Mouse (Mus musculus) layer of hippocampus, postnatal 14 days (tissue): ENCODE measurements at regions not wholly inside any gene's neighbourhood (a gene's known extent, or its start where the extent isn't known, plus 50 kb on each side); places are given as distances from the start of the nearest gene placed in this dataset.

Source experiments
- DNase-seq, 2 experiments: peaks; one replicate each; pipeline ENCODE4 v3.0.0; 2021 to 2022; ENCODE audit warnings: low spot score in 2 of 2, mixed read lengths in 1 of 2

DNA sequence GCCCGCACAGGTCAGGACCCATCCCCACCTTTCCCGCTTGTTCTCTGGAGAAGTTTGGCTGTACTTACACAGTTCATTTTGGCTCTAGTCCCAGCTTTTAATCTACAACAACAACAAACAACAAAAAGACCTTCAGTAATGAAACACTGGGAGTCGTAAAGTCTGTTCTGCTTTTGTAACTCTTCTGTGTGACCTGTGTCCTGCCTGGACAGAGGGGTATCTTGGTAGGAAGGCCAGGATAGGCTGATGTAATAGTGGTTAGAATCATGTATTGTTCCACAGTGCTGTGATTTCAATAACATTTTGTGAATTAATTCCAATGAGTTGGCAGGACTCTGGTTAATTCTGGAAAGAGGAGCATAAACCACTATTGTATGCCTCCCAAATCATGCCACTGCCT, 136.9 kb downstream of the Barhl2 start:
- no peak for DNase-seq

DNA sequence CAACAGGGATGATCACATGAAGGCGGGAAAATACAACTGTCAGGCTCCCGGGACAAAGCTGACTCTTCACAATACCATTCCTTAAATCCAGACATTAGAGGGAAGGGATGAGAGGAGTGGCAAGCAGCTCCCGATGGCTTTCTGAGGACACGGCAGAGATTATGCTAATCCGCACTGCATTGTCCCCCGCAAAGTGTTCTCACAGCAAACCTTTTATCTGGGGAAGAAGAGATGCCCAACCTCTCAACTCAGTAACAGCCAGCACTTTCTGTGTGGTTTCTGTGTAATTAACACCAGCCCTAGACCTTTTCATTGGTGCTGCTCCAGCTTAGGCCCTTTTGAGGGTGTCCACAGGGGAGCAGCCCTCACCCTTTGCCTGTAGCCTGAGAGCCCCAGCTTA, 137.9 kb downstream of the Barhl2 start:
- DNase-seq = no peak

DNA sequence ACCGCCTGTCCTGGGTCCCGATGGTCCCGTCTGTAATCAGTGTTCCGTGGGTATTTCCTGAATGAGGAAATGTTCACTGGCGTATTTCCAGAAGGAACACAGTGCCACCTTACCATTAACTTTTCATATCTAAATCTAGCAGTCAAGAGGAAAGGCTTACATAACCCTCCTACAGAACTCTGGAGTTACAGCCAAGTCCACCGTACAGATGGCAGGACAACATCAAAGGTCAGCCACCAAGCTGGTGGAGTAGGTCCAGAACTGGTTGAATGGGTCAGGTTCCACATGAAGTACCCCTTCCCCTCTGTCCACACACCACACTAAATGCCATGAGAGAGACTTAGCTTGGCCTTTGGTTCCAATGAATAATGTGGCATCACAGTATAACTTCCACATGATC, 139.7 kb downstream of the Barhl2 start:
- DNase-seq = no peak

DNA sequence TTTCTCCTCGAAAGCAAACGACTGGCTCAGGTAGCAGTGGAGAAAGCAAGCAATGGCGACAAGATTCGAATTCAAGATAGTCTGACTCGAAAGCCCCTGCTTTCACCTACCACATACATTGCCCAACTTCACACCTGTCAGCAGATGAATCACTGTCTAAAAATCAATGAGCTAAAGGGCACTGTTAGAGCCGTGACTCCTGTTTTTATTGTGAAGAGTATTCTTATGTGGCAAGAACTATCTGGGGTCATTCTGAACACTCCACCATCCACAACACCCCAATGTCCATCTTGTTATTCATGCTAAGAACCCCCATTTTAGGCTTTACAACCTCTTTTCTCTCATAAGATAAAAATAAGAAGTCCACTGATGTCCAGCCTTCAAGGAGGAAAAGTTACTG, 144.1 kb downstream of the Barhl2 start:
- DNase-seq = no peak

DNA sequence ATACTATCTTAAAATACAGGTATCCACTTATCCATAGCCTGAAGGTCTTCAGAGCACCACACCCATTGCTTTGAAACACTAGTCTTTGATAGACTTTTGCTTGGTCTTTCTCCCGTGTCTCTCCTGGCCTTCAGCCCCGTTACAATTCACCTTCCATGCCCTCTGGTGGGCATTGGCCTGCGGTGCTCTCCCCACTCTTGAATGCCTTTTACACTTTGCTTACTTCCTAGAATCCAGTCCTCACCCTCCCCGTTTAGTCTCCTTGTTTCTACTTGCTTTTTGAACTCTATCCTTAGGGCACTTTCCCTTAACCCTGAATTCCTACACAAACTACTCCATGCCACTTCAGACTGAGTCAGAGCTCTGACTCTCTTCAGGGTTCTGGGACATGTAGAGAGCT, 156.6 kb downstream of the Barhl2 start:
- DNase-seq = no peak

DNA sequence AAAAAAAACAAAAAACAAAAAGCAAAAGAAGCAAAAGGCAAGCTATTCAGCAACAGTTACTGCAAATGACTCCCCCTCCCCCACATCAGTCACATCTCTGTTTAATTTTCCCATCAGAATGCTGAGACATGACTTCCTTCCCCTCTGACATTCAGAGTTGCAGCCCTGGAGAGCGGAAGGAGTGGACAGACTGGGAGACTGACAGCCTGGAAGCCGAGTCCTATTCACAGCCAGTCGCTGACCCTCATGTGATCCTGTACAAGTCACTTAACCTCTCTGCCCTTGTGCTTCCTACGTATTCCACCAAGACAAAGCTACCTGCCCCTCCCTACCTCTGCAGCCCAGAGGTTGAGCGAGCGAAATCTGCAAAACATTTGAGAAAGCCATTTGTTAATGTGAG, 161.2 kb downstream of the Barhl2 start:
- DNase-seq = no peak

DNA sequence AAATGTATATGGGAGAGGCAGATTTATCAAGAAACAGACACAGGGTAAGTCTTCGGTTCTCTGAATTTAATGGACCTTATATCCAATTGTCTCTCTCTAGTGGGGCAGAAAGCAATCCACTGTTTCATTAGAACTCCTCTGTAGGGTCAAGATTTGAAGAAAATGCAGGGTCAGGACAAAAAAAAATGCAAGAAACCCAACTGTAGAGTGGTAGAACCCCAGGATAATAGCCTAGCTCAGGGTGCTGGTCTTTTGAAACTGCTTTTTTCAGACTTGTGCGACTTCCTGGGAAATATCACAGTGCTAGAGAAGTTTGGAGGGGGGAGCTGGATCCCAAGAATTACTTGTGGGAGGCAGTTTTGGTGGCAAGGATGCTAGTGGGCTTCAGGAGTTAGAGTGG, 162.0 kb downstream of the Barhl2 start:
- no peak for DNase-seq

DNA sequence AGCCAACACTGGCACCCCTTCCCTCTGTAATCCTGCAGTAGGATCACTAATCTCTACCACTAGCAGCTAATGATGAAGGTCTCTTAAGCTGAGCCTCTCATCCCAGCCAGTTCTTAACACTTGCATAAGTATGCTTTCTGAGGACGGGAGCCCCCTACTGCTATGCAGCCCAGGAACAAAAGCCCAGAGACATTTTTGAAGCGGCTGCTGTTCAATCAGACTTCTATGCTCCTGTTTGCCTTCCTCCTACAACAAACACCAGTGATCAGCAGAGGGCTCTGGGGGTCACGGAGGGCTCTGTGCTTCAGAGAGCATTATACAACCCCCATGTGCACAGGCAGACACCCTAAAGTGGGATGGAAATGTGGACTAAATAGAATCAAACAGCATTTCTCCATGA, 162.4 kb downstream of the Barhl2 start:
- no peak for DNase-seq

DNA sequence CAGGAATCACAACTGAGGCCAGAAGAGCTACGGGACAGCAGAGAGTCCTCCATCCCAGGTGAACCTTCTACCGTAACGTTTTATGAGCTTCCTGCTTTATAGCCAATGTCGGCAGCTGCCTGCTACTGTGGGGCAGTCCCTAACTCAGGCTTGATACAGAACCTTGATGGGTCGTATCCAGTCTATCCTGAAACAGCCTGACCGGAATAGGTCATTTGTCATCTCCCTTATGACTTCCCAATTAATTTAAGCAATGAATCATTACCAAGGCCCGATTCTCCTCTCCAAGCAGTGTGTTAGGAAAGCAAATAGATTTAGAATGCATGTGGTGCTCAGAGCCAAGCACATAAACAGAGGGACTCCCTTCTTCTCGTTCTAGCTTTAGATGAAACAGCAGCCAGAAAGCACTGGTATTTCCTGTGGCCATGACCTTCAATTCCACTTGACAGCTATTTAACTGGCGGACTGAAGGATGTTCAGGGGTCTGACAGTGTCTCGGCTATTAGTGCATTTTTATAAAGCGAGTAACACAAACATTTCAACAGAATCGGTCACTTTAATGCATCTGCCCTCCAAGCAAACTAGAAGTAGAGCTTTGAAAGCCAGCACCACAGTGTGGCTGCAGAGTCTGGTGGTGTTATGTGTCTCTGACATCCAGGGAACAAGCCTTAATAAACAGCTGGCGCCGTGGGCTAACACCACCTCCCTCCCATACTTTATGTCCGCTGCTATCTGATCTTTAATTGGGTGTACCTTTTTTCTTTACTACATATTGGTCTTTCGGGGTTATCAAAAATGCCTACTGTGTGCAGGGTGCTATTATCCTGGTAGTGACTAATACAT, 165.4 kb downstream of the Barhl2 start:
- no peak for DNase-seq

DNA sequence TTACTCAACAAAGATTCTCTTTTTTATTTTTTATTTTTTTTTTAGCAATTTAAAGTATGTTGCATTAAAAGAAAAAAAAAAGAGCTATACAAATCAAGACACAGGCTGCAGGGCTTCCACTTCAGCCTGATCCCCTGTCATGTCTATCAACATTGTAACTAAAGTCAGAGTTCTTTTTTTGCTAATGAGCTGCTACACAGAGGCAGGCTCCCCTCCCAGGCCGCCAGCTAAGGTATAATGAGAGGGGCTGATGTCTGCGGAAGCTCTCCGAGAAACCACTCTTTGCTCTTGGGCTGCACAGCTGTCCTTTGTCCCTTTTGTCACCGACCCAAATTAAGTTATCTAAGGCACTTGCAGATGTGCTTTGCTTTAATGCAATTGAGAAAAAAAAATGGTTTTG, 172.8 kb downstream of the Barhl2 start:
- no peak for DNase-seq

DNA sequence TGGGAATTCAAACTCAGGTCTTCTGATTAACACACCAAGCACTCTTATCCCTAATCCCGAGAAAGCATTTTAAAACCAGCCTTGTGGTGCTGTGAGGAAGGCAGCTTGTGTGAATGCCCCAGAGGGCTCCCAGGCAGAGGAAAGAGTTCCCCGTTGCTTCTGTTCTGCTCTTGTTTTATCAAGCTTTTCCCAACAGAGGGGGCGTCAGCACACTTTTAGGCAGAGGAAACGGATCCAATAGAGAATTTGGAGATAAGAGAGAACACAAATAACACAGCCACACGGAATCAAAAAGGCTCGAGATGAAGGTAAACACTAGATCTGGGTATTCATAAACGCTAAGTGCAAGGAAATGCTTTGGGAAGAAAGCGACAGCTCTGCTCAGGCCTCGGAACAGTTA, 173.2 kb downstream of the Barhl2 start:
- no peak for DNase-seq

DNA sequence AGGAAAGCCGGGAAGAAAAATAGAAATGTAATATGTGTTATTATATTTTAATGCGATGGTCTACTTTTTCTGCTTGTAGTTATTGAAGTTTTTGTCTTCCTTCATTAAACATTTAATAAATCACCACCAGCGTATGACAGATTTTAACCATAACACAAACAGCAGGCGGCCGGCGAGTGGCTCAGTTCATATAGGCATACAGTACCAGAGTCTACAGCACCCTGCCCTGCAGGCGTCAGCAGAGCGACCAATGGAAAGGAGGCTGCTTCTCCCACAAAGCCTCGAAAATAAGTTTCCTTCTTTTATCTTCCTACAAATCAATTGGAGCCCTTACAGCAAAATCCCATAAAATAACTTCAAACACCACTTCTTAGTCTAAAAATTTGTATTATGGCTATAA, 175.3 kb downstream of the Barhl2 start:
- DNase-seq = no peak

DNA sequence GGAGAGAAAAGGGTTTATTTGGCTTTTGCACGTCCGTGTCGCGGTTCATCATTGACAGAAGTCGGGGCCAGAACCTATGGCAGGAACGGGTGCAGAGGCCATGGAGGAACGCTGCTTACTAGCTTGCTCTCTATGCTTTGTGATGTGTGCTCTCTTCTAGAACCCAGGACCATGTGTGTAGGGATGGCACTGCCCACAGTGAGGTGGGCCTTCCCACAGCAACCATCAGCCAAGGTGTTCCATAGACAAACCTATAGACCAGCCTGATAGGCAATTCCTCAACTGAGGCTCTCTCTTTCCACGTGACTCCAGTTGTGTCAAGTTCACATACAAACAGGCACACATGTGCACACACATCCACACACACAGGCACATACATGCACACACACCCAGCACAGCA, 180.2 kb downstream of the Barhl2 start:
- DNase-seq = no peak

DNA sequence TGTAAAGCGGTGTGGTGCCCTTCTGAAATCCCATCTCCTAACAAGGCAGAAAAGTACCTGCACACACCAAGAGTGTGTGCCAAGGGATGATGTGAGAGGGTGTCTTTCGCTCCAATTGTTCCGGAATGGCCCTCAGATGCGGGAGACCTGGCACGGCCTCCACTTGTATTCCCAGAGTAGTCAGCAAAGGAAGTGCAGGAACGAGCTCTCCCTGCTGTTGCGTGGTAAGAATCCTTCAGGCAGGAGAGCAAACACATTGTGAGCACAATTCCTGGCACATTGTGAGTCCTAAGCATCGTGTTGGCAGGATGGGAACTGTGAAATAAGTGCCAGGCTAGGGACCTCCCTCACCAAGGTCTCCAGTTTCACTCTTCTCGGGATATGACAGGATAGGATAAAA, 180.7 kb downstream of the Barhl2 start:
- DNase-seq = no peak

DNA sequence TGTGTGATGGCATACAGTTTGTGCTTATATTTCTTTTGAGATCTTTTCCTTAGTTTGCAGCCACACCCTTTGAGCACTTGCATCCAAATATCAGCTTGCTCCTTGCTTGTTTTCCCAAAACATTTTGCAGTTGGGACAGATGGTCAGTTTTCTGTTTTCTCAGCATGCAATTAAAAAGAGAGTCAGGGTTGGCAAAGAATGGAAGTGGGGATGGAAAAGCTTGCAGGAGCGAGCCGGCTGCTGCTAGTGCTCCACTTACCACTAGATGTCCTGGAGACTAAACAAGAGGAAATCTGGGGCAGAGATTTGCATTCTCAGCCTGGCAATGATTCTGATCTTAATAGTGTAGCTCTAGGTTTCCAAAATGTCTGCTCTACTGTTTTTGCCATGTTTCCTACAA, 181.8 kb downstream of the Barhl2 start:
- DNase-seq = peak; percentile 20 to 57

DNA sequence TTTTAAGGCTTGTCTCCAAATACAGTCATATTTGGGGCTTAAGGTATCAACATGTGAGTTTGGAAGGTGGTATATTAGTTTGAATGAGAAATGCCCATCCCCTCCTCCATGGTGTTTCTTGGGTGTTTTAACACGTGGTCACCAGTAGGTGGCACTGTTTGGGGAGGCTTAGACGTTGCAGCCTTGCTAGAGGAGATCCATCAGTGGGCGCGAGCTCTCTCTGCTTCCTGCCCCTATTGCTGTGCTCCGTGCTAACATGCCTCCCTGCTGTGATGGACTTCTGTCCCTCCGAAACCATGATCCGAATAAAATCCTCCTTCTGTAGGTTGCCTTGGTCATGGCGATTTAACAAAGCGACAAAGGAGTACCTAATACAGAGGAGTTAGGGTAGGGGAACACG, 183.3 kb downstream of the Barhl2 start:
- no peak for DNase-seq

DNA sequence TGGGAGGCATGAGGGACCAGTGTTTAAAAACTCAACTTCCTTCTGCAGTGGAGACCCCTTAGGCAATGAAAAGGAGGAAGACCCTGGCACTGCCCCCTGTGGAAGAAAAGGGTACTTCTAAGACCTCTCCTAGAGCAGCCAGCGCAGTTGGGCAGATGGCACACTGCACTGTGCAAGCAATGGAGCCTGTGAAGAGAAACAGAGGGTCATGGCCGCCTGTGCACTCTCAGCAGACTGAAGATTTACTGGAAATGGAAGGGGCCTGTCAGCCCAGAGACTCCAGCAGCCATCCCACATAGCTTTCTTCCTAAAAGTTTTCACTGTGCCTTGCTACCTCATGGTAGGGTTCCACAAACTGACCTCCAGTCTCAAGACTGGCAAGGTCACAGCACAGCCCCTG, 193.4 kb downstream of the Barhl2 start:
- no peak for DNase-seq

DNA sequence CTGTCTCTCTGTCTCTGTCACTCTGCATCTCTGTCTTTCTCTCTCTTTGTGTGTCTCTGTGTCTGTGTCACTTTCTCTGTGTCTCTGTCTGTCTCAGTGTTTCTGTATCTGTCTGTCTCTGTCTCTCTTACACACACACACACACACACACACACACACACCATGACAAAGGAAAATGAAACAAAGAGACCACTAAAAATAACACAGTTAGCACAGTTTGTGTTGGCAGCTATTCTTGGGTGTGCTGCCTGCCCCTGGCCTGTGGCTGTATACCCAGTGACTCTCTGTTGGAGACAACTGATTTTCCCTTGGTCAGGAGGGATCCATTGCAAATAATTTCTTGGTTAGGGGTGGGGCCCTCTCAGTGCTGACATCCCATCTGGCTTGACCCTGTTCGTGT, 200.8 kb downstream of the Barhl2 start:
- DNase-seq = no peak

DNA sequence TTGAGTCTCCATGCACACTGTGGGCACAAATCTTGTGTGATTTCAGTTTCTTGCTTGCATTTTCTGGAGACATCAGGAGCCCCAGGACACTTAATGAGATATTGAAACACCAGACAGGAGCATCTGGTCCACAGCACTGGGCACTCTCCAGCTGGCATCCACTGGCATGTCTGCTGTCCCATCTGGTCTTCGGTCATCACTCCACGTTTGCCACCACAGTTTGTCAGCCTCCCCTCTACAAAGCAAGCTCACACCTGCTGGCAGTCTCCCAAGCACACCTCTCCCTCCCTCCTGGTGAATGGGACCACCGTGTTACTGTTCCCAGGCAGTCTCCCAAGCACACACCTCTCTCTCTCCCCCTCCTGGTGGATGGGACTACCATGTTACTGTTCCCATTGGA, 228.8 kb downstream of the Barhl2 start:
- DNase-seq = no peak

DNA sequence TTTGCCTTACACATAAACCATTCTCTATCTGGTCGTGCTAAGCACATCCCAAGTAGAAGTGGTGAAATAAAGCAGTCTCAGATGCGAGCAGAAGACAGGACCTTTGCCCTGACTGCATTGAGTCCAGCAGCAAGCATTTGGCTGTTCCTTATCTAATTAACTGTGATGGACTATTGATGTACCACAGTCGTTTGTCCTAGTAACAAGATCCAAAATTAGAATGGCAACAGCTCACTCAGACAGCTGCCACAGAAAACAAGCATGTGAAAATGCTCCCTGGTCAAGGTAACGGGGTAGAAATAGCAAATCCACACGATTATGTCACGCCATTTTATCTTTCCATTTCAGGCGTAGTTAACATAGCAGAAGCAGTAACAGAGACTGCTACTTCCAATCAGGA, 233.8 kb downstream of the Barhl2 start:
- DNase-seq = no peak

DNA sequence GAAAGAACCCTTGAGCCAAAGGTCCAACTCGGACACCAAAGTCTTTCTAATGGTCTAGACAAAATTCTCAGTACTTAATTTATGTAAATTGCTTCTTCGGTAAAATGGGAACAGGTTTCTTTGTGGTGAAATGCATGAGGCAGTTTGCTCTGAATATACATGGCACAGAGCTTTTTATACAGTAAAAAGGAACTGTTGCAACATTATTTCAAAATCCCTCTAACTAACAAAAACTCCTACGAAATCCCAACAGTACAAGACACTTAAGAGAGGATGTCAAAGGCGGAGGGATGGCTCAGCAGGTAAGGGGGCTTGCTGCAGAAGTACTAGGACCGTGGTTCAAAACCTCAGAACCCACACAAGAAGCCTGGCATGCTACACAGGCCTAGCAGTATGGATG, 248.4 kb downstream of the Barhl2 start:
- DNase-seq = no peak

DNA sequence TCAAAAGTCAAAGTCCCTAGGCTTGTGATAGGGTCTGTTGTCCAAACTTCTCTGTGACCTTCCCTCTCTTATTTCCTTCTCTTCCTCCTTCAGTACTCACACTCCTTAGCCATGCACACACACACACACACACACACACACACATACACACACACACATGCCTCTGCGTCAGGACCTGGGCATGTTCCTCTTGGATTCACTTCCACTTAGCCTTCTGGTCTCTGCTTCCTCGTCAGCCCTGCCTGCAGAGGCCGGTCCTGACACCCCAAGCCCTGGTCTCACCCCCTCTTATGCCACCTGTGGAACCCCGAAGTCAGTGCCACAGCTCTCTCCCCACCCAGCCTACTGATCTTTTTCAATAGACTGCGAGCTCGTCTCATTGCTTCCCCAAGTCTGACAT, 250.3 kb downstream of the Barhl2 start:
- no peak for DNase-seq

DNA sequence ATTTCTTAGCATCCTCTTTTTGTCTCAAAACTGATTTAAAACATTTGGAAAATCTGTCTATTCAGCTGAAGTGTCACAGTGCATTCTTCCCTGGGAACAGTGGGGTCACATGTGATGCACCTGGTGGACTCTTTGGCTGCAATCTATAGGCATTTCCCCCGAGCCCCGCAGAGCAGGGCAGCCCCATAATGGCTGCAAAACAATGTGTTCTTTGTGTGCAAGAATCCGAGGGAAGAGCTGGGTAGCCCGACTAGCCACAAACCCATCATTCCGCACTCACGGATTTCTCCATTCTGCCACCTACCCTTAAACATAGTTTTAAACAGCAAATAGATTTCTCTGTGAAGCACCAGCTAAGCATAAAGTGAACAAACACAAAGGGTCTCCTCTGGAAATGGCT, 252.2 kb downstream of the Barhl2 start:
- no peak for DNase-seq

DNA sequence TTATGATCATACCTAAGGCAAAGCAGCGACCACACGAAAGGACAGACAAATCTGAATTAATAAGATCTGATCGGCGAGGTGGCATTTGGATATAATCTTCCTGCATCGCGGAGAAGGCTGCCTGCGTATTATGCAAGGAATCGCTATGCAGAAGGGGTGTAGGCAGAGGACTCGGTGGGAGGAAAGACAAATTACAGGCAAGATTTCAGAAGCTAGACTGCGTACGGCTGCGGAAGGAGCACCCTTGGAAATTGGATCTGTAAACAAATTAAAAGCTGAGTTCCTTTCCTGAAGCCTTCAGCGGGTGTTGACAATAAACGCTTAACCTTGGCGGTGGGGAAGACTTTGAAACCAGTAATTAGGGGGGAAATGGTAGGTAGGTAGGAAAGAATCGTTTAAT, 257.3 kb downstream of the Barhl2 start:
- peak; percentile 28 to 50 for DNase-seq
